Mouse (Mus musculus) heart, postnatal 0 days (tissue): ENCODE measurements around the gene Myo15b.

ENCODE experiments used
- CTCF ChIP-seq: IDR thresholded peaks from 2 replicates; pipeline ENCODE4 v1.5.1; 2016; ENCODE audit warnings: antibody characterized with exemption, control low read depth, low read depth
- EP300 ChIP-seq: IDR thresholded peaks from 2 replicates; pipeline ENCODE4 v1.6.1; 2016; ENCODE audit warnings: antibody characterized with exemption, low read depth

DNA sequence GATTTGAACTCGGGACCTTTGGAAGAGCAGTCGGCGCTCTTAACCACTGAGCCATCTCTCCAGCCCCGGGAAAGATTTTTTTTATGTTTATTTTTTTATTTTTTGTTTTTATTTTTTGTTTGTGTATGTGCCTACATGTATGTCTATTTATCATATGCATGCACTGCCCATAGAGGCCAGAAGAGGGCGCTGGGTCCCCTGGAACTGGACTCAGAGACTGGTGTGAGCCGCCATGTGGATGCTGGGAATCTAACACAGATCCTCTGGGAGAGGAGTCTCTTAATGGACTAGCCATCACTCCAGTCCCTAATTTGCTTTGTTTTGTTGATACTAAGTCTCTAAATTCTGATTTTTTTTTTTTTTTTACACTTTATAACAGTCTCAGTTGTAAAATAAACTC lies 17.2 kb upstream of the Myo15b start:
- peak; percentile 25 for TF ChIP-seq CTCF
- TF ChIP-seq EP300, result no peak
